ENCODE assay signal across 19 mouse cellular contexts in the genomic region with DNA sequence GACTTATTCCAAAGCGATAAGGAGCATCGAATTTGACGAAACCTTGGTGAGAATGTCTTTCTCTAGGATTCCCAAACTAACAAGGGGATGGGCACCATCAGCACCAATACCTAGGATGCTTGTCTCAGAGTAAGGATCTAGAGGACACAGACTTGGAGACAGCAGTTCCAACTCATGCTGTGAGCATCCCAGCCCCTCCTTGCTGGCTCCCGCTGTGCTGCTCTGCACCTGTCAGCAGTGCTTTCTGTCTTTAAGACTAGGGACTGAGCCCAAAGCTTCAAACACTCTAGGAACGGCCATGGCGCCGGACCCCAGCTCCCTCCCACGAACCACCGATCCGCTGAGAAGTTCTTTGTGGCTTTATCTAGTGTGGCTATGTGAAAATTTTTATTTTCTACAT.
A peak's percentile ranks its signal among the peaks of the same experiment; 100 is the strongest.
DNase-seq lines count a peak whose midpoint lies in the region; ATAC-seq lines count a peak whose summit lies in the region.
"Had no signal": no experiment of that assay in that cellular context is flagged by ENCODE, and none has a peak within 500 bp of the region (broad histone marks: within the 10 kb centered on the region; RNA-seq: fewer than 3 reads in every experiment).

No protein-coding gene starts in this region.

- ATAC-seq in forebrain, embryonic 16.5 days = no peak
- ATAC-seq: forebrain, embryonic 15.5 days; intestine, embryonic 15.5 days had no signal

- DNase-seq in cerebellum, postnatal 10 days = peak; percentile 52 to 54
- no peak for DNase-seq in cerebellum, adult 11 months
- DNase-seq in R1 (ENCODE audit: low read depth, low spot score) = peak; percentile 57
- DNase-seq in cerebellum, postnatal 25 days = peak; percentile 56 to 63
- no peak for DNase-seq in embryo, embryonic 10 days (ENCODE audit: low spot score)
- DNase-seq: adrenal gland, adult 2 months; adrenal gland, postnatal 25 days; gastrocnemius, postnatal 10 days; heart, adult 2 months; heart, postnatal 14 days; kidney, adult 18-20 months had no signal

- H3K4me2 ChIP-seq in forebrain, embryonic 16.5 days (ENCODE audit: low read length) = no peak overlapping the region
- H3K4me2 ChIP-seq: embryonic facial prominence, embryonic 12.5 days; forebrain, embryonic 15.5 days; heart, embryonic 11.5 days; heart, embryonic 15.5 days; hindbrain, embryonic 13.5 days; intestine, embryonic 15.5 days; kidney, embryonic 15.5 days had no signal

- WGBS in forebrain, embryonic 16.5 days = 90% methylated on average over 10 of the region's 10 CpGs

- no peaks in the 10 kb centered on the region for H3K9me3 ChIP-seq in forebrain, embryonic 16.5 days (ENCODE audit: control insufficient read depth, low read length)
- H3K9me3 ChIP-seq: embryonic facial prominence, embryonic 12.5 days; forebrain, embryonic 15.5 days; heart, embryonic 15.5 days; hindbrain, embryonic 13.5 days; intestine, embryonic 15.5 days; kidney, embryonic 15.5 days had no signal

- H3K4me1 ChIP-seq in forebrain, embryonic 16.5 days (replicated peaks; ENCODE audit: control insufficient read depth, insufficient read depth, low read length) = no peaks in the 10 kb centered on the region
- H3K4me1 ChIP-seq: embryonic facial prominence, embryonic 12.5 days; forebrain, embryonic 15.5 days; heart, embryonic 15.5 days; intestine, embryonic 15.5 days; kidney, embryonic 15.5 days had no signal

- no peak overlapping the region for H3K4me3 ChIP-seq in forebrain, embryonic 16.5 days (replicated peaks; ENCODE audit: low read length)
- H3K4me3 ChIP-seq: embryonic facial prominence, embryonic 12.5 days; forebrain, embryonic 15.5 days; heart, adult 2 months; heart, embryonic 15.5 days; hindbrain, embryonic 13.5 days; intestine, embryonic 15.5 days; kidney, embryonic 15.5 days had no signal

- H3K27me3 ChIP-seq in forebrain, embryonic 16.5 days (replicated peaks; ENCODE audit: control insufficient read depth, insufficient read depth, low read length) = no peaks in the 10 kb centered on the region
- H3K27me3 ChIP-seq: embryonic facial prominence, embryonic 12.5 days; forebrain, embryonic 15.5 days; heart, embryonic 15.5 days; hindbrain, embryonic 13.5 days; intestine, embryonic 15.5 days; kidney, embryonic 15.5 days had no signal

- H3K36me3 ChIP-seq in forebrain, embryonic 16.5 days (ENCODE audit: control insufficient read depth, insufficient read depth) = peaks cover 7% of the 10 kb centered on the region; the same call in 1 of the 2 replicates
- H3K36me3 ChIP-seq: heart, embryonic 15.5 days; intestine, embryonic 15.5 days; kidney, embryonic 15.5 days had no signal

- H3K27ac ChIP-seq in forebrain, embryonic 16.5 days (ENCODE audit: low read length) = no peak overlapping the region
- H3K27ac ChIP-seq: embryonic facial prominence, embryonic 12.5 days; forebrain, embryonic 15.5 days; heart, adult 2 months; heart, embryonic 15.5 days; hindbrain, embryonic 13.5 days; intestine, embryonic 15.5 days; kidney, embryonic 15.5 days had no signal

- no peak overlapping the region for H3K9ac ChIP-seq in forebrain, embryonic 16.5 days (replicated peaks; ENCODE audit: low read depth, low read length)
- H3K9ac ChIP-seq: embryonic facial prominence, embryonic 12.5 days; forebrain, embryonic 15.5 days; heart, embryonic 15.5 days; hindbrain, embryonic 13.5 days; intestine, embryonic 15.5 days; kidney, embryonic 15.5 days had no signal

Comparison
In these comparisons a context has a peak if more than half of its experiments do, and no peak if none do; other contexts are left out.
1. DNase-seq: peak in cerebellum, postnatal 10 days (2 of 2), R1 (single experiment) and cerebellum, postnatal 25 days (2 of 2); none in cerebellum, adult 11 months (single experiment) and embryo, embryonic 10 days (single experiment).